Mouse (Mus musculus): ENCODE measurements around the gene Myh14. TPM values are rescaled to one million over a fixed set of nuclear protein-coding genes. Genes with fewer than 3 reads are reported as not detected.
"Not testable (repeated sequence)": the region's sequence is repeated elsewhere in the genome, so short reads cannot be mapped to it uniquely, and the experiment has no call there.

Gene Myh14
- total RNA-seq (2021), result 2.8 and 4.3 TPM in 2 replicates
- long read RNA-seq, full-length matches to known transcripts, result 1 of 5 reads
- long read RNA-seq, partial matches to known transcripts, result 3 of 5 reads
- long read RNA-seq, other reads (novel, unspliced or antisense), result 1 of 5 reads

DNA sequence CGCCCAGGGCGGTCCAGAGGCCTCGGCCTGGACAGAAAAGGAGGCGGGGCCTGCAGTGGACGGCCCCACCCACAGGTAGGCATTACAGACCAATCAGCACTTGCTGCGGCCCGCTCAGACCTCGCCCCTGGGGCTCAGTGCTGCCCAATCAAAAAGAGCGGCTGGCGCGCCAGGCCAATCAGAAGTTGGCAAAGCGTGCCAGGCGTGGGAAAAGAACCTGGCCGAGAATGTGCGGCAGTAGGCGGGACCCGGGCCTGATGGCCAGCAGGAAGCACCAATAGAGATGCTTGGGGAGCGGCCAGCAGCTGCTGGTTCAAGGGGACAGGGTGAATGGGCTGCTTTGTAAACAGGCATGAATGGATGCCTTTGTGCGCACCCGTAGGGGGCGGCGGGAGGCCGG, at the start of gene Myh14:
Myh14 (minus strand) TSS at position 41 of the 400 bp plus-strand sequence.
- peak; percentile 90 for DNase-seq

DNA sequence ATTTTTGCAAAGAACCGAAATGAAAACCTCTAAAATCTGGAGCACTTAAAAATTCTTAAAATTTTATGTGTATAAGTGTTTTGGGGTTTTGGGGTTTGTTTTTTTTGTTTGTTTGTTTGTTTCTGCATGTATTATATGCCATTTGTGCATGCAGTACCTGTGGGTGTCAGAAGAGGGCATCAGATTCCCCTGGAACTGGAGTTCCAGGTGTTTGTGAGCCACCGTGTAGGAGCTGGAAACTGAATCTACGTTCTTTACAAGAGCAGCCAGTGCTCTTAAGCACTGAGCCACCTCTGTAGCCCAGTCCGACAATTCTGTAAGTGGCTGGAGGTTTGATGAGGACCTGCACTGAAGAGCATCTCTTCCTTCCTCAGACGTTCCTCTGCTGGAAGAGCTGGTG, 39.2 kb upstream of the Myh14 start:
- no peak for DNase-seq

DNA sequence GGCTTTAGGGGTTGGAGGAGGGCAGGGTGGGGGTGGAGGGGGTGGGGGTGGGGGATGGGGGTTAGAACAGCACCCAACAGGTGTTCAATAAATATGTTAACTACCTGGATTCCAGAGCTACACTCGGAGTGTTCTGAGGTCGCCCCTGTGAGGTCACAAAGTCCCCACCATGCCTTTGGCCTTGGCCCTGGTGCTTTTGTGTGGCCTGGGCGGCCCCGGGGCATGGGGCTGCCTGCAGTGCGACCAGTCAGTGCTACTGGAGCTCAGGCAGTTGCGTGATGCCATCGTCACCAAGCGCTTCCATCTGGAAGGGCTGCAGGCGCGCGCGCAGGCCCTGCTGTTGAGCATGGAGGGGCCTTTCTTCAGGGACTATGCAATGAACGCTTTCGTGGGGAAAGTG, 37.9 kb upstream of the Myh14 start, which contains the start of gene Izumo2:
Izumo2 (plus strand) TSS at position 169 of the 400 bp plus-strand sequence.
- DNase-seq, result no peak

DNA sequence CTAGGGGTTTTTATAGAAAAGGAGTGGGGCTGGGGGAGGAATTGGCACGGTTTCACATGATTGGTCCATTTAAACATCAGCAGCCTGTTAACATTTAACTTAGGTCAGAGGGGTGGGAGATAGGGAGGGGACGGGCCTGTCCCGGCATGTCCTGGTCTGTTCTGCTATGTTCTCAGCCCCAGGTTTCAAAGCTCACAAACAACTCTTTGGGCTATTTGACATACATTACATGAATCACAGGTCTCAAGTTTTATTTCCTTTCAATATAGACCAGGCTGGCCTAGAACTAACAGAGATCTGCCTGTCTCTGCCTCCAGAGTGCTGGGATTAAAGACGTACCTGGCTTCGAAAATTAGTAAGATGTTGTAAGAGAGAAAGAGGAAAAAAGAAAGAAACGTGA, 37.5 kb upstream of the Myh14 start:
- DNase-seq, result not testable (repeated sequence)

DNA sequence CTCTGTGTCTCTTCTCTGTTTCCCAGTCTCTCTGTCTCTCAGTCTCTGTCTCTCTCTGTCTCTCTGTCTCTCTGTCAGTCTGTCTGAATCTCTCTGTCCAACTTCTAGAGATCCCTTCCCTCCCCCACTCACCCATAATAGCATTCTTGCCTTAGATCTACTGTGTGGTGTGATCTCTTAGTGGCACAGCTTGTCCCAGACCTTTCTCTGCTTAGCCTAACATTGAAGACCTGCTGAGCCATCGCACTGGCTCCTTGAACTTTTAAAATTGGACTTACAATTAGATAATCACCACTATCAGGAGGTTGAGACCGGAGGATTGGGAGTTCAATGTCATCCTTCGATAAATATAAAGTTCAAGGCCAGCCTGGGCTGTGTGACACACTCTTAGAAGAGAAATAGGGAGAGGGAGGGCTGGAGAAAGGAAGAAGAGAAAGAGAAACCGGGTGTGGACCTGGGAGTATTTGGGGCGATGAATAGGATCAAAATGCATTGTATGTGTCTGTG, 36.6 kb upstream of the Myh14 start:
- no peak for DNase-seq

DNA sequence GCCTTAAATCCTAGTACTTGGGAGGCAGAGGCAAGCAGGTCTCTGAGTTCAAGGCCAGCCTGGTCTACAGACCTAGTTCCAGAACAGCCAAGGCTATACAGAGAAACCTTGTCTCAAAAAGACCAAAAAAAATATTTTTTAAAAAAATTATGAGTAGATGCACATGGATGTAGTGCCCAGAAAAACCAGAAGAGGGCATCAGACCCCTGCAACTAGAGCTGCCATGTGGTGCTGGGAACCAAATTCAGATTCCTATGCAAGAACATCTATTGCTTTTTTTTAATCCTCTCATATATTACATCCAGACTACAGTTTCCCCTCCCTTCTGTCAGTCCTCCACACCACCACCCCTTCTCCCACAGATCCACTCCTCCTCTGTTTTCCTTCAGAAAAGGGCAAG, 35.7 kb upstream of the Myh14 start:
- DNase-seq, result no peak

DNA sequence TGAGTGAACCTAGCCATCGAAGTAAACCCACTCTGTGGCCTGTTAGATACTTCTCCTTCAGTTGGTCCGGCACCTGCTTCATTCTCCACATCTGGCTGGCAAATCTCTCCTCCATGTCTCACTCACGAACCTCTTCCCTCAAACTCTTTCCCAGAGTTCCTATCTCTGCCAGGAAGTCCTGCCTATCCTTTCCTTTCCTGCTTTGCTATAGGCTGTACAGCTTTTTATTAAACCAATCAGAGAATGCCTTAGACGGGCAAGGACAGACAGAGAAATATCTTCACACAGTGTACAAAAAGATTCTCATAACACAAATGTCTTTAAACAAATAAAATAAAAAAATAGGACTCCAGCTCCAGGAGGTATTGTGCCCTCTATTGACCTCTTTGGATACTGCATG, 34.4 kb upstream of the Myh14 start:
- DNase-seq, result no peak

DNA sequence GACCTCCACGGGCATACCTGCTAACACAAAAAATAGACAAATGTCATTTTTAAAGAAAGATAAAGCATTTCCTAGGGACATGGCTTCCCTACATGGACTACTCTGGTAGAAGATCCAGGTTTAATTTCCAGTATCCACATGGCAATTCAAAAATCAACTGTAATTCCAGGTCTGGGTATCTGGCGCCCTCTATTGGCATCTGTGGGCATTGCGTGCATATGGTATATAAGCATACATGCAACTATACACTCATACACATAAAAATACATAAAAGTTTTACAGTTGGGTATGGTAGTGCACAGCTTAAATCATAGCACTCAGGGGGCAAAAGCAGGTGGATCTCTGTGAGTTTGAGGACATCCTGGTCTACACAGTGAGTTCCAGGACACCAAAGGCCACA, 33.7 kb upstream of the Myh14 start:
- peak; percentile 43 for DNase-seq

DNA sequence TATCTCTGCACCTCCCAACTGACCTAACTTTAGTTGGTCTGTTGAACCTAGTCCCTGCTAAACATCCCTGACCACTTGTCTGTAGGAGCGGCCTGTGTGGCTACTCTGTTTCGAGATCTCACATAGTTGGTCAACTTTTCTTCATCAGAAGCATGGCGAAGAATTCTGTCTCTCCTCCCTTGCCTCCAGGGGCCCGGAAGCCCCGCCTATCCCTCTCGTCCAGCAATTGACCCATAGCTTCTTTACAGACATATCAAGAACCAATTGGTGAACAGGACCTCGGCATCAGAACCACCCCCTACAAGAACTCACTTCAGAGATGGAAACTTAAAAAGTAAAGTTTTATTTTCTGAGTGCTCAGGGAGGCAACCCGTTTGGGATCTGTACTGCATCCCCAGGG, 32.3 kb upstream of the Myh14 start:
- DNase-seq, result no peak

DNA sequence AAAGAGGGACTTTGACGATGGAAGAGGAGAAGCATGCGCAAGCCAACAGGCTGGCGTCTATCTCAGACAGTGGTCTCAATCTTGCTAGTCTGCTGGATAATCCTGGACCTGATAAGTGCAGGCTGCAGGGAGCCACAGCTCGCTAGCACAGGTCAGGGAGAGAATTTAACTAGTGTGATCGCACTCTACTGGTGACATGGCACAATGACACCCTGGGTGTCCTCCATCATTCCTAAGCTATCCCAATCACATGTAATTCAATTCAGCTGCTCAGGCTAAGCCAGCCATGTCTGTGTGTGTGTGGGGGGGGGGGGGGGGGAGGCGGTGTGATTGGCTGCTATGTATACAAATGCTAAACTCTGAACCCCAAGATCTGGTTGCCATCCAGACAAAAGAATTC, 31.3 kb upstream of the Myh14 start:
- no peak for DNase-seq

DNA sequence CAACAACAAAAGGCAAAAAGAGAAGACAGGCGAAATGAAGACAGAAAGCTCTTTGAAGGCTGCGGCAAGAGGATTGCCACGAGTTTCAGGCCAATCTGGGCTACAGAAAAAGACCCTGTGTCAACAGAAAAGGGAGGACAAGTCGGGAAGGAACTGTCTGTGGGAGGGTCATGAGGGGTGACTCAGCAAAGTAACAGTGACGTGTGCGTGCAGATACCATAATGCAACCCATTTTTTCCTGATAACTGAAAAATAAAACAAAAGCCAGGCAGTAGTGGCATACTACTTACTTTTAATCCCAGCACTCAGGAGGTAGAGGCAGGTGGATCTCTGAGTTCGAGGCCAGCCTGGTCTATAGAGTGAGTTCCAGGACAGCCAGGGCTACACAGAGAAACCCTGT, 27.3 kb upstream of the Myh14 start:
- no peak for DNase-seq

DNA sequence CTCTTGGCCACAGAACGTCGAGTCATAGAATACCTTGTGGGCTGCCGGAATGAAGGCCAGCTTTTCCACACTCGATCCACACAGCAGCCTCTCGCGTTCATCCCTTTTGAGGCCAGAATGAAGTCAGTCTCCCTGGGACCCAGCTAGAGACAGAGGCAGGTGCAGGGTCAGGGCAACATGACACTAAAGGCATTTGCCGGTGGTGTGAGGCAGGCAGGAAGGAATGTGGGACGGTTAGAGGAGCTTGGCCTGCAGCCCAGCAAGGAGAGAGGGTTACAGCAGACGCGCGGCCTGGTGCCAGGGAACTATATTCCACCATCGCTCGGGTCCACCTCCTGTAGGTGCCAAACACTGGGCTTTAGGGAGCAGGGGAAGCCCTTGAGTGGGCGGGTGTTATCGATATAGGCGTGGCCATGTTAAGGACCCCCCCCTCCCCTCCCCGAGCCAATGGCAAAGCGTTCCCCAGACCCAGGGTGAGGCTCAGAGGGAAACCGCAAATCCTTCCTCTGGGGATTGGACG, 26.6 kb upstream of the Myh14 start:
- peak; percentile 80 for DNase-seq

DNA sequence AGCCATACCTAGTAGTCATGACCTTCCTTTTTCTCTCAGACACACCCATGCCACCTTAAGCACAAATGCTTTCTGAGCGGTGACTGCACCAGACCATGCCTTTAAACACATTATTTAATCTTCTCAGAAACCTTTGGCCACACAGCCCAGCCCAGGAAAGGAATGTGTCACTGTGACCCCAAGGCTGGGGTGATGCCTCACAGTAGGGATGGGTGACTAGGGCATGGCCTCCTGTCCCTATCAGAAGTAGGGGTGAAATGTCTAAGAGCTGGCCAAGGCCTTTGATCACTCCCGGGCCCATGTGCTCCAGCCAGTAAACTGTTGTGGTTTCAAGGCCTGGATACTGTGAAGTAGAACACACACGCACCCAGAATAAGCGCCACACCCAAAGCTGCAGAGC, 24.6 kb upstream of the Myh14 start:
- no peak for DNase-seq

DNA sequence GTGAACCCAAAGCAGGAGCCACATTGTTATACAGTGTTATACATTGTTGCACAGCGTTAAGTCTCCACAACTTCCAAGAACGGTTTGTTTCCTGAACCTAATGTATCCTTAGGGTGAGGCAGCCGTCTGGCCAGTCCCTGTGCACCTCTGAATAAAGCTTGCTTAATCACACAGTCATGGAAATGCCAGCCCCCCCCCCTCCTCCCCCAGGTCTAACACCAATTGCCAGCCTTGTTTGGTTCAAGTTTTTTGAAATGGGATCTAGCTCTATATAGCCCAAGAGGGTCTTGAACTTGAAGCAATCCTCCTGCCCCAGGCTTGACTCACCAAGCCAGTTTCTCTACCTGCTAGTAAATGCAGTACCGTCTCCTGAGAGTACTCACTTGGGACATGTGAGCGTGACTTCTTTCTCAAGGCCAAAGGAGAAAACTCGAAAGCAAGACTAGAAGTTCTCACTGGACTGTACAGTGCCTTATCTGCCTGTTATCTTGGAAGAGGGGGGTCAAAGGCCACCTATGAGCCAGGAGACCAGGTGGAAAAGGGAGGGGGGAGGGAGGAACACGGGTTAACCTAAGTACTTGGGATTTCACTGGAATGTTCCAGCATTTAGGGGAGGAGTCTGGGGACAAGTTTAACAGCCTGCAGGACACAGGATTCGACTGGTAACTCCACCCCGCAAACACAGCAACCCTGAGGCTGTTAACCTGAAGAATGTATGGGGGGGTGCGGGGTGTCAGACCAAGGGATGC, 23.0 kb upstream of the Myh14 start:
- no peak for DNase-seq

DNA sequence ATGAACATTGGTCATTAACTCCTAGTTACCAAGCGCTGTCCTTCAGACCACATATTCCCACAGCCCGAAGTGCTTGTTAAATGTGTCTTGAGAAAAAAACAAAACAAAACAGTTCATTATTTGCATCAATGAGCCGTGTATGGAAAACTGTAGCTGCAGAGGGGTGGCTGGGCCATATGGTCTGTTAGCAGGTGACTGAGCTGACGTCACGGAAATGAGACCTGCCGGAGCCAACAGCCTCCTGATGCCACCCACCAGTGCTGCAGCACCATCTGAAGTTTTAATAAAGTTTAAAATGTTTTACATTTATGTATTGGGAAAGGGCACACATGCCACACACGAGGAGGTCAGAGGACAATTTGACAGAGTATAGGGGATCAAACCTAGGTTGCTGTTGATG, 18.7 kb upstream of the Myh14 start:
- no peak for DNase-seq

DNA sequence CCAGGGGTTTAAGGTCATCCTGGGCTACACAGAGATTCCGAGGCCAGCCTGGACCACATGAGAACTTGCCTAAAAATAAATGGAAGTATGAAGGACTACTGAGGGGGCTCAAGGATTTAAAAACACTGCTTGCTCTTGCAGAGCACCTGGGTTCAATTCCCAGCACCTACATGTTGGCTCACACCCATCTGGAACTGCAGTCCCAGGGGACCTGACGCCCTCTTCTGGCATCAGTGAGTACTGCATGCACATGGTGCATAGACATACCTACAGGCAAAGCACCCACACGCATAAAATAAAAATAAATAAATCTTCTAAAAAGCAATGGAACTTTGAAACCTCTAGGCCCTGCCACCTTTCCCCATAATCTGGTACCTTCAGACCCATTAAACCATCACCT, 18.2 kb upstream of the Myh14 start:
- DNase-seq, result no peak

DNA sequence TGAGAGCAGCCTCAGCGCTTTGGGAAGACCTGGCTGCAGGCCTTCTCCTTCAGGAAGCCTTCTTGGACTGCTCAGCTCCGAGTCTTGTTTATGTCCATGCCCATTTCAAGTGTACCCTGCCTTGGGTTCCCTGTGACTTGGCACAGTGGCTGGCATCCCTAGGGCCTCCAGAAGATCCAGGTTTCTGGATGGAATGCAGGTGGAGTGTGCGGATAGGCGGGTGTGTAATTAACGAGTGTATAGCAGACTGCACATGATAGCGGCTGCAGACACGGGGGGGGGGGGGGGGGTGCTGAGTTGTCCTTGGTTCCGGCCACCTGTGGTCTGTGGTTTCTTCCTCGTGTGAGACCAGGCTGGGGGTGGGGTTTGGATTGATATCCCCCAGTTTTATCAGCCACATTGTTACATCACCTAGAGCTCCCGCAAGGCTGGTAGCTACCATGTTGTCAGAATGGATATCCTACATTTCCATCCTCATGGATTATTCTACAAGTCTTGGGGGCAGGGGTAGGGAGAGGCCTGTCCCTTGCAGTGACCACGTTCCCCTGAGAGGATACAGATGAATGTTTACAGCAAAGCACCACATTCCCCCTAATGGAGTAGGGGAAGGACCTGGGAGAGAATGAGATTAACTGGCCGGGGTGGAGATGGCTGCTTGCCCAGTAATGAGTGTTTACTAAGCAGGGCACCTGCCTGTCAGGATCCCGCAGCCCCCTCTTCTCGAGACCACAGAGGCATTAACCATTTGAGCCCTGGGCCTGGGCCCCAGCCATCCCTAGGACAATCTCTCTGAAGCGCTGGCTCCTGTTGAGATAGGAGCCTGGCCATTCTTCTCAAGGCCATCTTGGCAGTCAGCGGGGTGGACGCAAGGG, 15.1 kb upstream of the Myh14 start:
- DNase-seq, result no peak

DNA sequence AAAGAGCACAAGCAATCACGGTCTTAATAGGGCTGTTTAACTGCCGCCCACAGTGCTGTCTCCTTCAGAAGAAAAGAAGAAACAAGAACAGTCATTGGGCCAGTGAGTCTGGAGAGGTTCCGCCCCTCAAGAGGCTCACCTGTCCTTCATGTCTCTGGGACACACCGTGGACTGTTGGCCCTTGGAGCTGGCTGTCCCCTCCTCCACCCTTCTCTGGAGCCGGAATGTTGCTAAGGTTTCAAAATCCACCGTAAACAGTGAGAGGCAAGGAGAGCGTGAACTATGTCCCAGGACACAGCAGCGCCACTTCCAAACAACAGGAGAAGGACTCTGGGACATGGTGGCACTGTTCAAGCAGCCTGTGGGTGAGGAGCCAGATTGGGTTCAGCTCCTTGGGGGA, 13.0 kb upstream of the Myh14 start:
- DNase-seq, result no peak

DNA sequence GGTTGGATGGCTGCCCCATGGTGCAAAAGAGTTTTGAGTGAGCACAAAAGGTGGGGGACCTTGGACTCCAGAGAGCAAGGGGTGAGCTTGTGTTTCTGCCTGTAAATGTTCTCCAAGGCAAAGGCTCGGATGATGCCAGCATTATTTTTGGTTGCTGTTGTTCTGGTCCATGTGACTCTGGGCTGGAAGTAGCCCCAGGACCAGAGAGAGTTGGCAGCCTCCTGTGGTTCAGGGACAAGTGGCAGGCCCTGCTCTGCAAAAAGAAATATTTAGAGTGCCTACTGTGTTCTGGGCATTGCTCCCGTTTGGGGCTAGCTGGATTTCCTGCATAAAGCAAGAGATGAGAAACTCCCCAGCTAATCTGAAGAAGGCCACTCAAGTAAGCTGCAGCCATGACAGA, 6.0 kb upstream of the Myh14 start:
- no peak for DNase-seq

DNA sequence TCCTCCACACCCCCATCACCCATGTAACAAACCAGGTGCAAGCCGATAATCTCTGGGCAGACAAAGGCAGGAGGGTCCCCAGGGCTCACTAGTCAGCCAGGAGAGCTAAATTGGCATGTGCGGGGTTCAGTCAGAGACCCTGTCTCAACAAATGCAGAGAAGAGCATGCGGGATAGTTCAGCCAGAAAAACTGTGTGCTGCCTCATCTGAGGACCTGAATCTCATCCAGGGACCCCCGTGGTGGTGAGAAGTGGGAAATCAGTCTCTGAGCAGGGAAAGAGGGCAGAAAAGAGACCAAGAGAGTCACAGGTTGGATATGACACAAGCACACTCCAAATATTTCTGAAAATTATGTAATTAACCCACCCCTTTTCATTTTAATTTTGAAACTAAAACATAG, 5.5 kb upstream of the Myh14 start:
- DNase-seq, result no peak

DNA sequence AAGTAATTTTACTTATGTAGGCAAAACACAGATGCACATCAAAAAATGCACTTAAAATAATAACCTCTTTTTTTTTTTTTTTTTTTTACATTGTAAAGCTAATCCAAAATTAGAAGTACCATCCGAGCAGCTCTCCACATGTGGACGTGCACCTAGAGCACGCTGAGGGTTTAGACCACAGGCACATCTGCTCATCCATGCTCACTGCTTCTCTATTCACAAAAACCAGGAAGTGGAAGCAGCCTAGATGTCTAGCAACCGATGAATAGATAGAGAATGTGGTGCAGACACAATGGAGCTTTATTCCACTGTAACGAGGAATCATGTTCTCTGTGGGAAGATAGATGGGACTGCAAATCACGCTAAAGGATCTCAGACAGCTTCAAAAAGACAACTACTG, 4.5 kb upstream of the Myh14 start:
- no peak for DNase-seq

DNA sequence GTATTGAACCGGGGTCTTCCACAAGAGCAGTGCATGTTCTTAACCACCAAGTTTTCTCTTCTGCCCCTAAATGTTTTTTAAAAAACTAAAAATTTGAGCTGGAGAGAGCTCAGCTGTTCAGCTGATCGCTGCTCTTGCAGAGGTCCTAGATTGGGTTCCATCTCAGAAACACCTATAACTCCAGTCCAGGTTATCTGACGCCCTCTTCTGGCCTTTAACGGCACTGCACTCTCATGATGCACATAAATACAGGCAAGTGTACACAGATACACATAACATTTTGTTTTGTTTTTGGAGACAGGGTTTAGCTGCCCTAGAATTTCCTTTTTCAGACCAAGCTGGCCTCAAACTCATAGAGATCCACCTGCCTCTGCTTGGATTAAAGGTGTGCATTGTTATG, 3.9 kb upstream of the Myh14 start:
- no peak for DNase-seq

DNA sequence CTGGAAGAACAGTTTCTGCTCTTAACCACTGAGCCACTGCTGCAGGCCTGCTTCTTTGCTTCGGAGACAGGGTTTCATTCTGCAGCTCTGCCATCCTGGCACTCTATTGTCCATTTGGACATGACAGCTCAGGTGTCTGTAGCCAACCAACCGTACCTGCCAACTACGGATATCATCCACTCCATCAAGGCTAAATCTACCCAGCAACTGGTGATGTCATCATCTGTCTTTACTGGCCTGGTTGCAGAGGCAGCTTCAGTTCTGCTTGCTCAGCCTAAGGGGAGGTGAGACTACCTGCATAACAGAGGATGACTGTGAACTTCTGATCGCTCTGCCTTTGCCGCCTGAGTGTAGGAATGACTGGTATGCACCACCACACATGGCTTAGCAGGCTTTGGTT, 1.6 kb upstream of the Myh14 start:
- no peak for DNase-seq

All from adrenal gland, postnatal 25 days (tissue).